Mouse (Mus musculus) limb, embryonic 10.5 days (tissue): ENCODE results near the gene Tas2r103. TPM values are rescaled to one million over a fixed set of nuclear protein-coding genes. Genes with fewer than 3 reads are reported as not detected.

Experiments
- DNase-seq: peaks from one replicate; pipeline ENCODE4 v3.0.0-alpha.2; 2017; ENCODE audit warnings: low spot score
- H3K27ac ChIP-seq: fragments of 300-500 bp; sonication (generic); 2 replicates; pipeline ENCODE4 v1.5.1; 2016; ENCODE audit warnings: mild to moderate bottlenecking
- H3K27me3 ChIP-seq: fragments of 300-500 bp; sonication (generic); 2 replicates; pipeline ENCODE4 v1.6.1; 2016; ENCODE audit warnings: low read depth, mild to moderate bottlenecking; ENCODE audit not compliant: poor library complexity, severe bottlenecking
- H3K36me3 ChIP-seq: fragments of 300-500 bp; sonication (generic); 2 replicates; pipeline ENCODE4 v1.6.1; 2016; ENCODE audit warnings: mild to moderate bottlenecking, moderate library complexity
- H3K4me1 ChIP-seq: fragments of 300-500 bp; sonication (generic); 2 replicates; pipeline ENCODE4 v1.6.1; 2016
- H3K4me3 ChIP-seq: fragments of 300-500 bp; sonication (generic); 2 replicates; pipeline ENCODE4 v1.5.1; 2016; ENCODE audit warnings: mild to moderate bottlenecking, moderate library complexity
- H3K9me3 ChIP-seq: fragments of 300-500 bp; sonication (generic); replicated peaks from 2 replicates; pipeline ENCODE4 v1.6.1; 2016; ENCODE audit warnings: mild to moderate bottlenecking
- WGBS: fragments of 180-500 bp; shearing (Covaris S2); methylation state at CpG from one replicate; pipeline ENCODE4 v1.1.7; 2016; 5-methylcytosine and 5-hydroxymethylcytosine counted together
- polyA plus RNA-seq: library from polyadenylated mRNA; unstranded; fragments of >200 nt; fragmentation: Nextera tagmentation; extraction: Ambion mirVana; gene quantifications from 2 replicates; pipeline ENCODE4 v1.2.1, GENCODE M21; 2016

Tas2r103 gene
- not detected in 2 replicates for polyA plus RNA-seq

GRCm38 (mm10) chr6:133037001-133037400 lies at the start of gene Tas2r103:
Tas2r103 (minus strand) TSS chr6:133037101.
- Histone ChIP-seq H3K27ac (no peak within 1 kb of the TSS), H3K9me3 (no peaks in the 10 kb centered on the region), H3K27me3 (no peaks in the 10 kb centered on the region), H3K36me3 (no peaks in the 10 kb centered on the region), H3K4me1 (no peaks in the 10 kb centered on the region), H3K4me3 (no peak within 1 kb of the TSS)
- DNase-seq: no peak
- WGBS: 83% methylated on average over 2 of the region's 2 CpGs

- Histone ChIP-seq H3K27ac (no peak within 1 kb of the TSS), H3K4me1 (no peaks in the 10 kb centered on the region), H3K27me3 (no peaks in the 10 kb centered on the region), H3K9me3 (no peaks in the 10 kb centered on the region), H3K36me3 (no peaks in the 10 kb centered on the region), H3K4me3 (no peak within 1 kb of the TSS)
- no peak for DNase-seq
Measured at GRCm38 (mm10) chr6:133055716-133056115, 18.8 kb upstream of the Tas2r103 start, which contains the start of gene Tas2r140. Tas2r140 (minus strand) TSS chr6:133055816.

Other genes with a start within 250 kb of the Tas2r103 start
- not detected in 2 replicates for gene Tas2r117, start 234.3 kb downstream of the Tas2r103 start, polyA plus RNA-seq
- not detected in 2 replicates for gene Tas2r123, start 190.0 kb downstream of the Tas2r103 start, polyA plus RNA-seq
- gene Tas2r116, start 181.7 kb downstream of the Tas2r103 start, polyA plus RNA-seq: not detected in 2 replicates
- not detected in 2 replicates for gene Tas2r110, start 169.1 kb downstream of the Tas2r103 start, polyA plus RNA-seq
- not detected in 2 replicates for gene Tas2r113, start 144.1 kb downstream of the Tas2r103 start, polyA plus RNA-seq
- not detected in 2 replicates for gene Tas2r125, start 127.5 kb downstream of the Tas2r103 start, polyA plus RNA-seq
- gene Tas2r129, start 86.0 kb downstream of the Tas2r103 start, polyA plus RNA-seq: not detected in 2 replicates
- gene Tas2r131, start 79.2 kb downstream of the Tas2r103 start, polyA plus RNA-seq: not detected in 2 replicates
- not detected in 2 replicates for gene Tas2r109, start 56.1 kb downstream of the Tas2r103 start, polyA plus RNA-seq
- gene Tas2r140, start 18.7 kb upstream of the Tas2r103 start, polyA plus RNA-seq: not detected in 2 replicates
- 51.7 and 64.5 TPM in 2 replicates for gene Smim10l1, start 67.8 kb upstream of the Tas2r103 start, polyA plus RNA-seq